Mouse (Mus musculus) heart, embryonic 16.5 days (tissue): ENCODE measurements around the gene Raly. TPM values are rescaled to one million over a fixed set of nuclear protein-coding genes. Genes with fewer than 3 reads are reported as not detected.

Source experiments
- ATAC-seq: fragments of 200-750 bp; cut with Nextera tagmentation; replicated peaks from 2 replicates; pipeline ENCODE4 v1.8.0; 2017; ENCODE audit warnings: moderate number of reproducible peaks; ENCODE audit not compliant: insufficient read depth, low FRiP score; ENCODE audit errors: extremely low read depth
- H3K27ac ChIP-seq: fragments of 300-500 bp; sonication (generic); 2 replicates; pipeline ENCODE4 v1.5.1; 2014; ENCODE audit warnings: mild to moderate bottlenecking, low read length, control low read depth, moderate library complexity
- H3K27me3 ChIP-seq: fragments of 300-500 bp; sonication (generic); 2 replicates; pipeline ENCODE4 v1.6.1; 2014; ENCODE audit warnings: low read length, mixed read lengths; ENCODE audit not compliant: control insufficient read depth, insufficient read depth
- H3K36me3 ChIP-seq: fragments of 300-500 bp; sonication (generic); 2 replicates; pipeline ENCODE4 v1.6.1; 2014; ENCODE audit not compliant: control insufficient read depth, insufficient read depth
- H3K4me1 ChIP-seq: fragments of 300-500 bp; sonication (generic); 2 replicates; pipeline ENCODE4 v1.6.1; 2014; ENCODE audit warnings: low read length, mixed read lengths; ENCODE audit not compliant: control insufficient read depth, insufficient read depth
- H3K4me2 ChIP-seq: fragments of 300-500 bp; sonication (generic); 2 replicates; pipeline ENCODE4 v1.6.1; 2014; ENCODE audit warnings: low read depth, mild to moderate bottlenecking, control low read depth, low read length
- H3K4me3 ChIP-seq: fragments of 300-500 bp; sonication (generic); 2 replicates; pipeline ENCODE4 v1.5.1; 2014; ENCODE audit warnings: mild to moderate bottlenecking, control low read depth, low read length
- H3K9ac ChIP-seq: fragments of 300-500 bp; sonication (generic); 2 replicates; pipeline ENCODE4 v1.6.1; 2014; ENCODE audit warnings: low read length, control low read depth
- H3K9me3 ChIP-seq: fragments of 300-500 bp; sonication (generic); replicated peaks from 2 replicates; pipeline ENCODE4 v1.6.1; 2016; ENCODE audit warnings: low read length; ENCODE audit not compliant: control insufficient read depth
- WGBS: fragments of 180-500 bp; shearing (Covaris S2); extraction: QIAGEN DNeasy Blood & Tissue Kit; methylation state at CpG from one replicate; pipeline ENCODE4 v1.1.7; 2014; 5-methylcytosine and 5-hydroxymethylcytosine counted together
- polyA plus RNA-seq: library from polyadenylated mRNA; unstranded; fragments of >200 nt; fragmentation: Nextera tagmentation; extraction: Ambion mirVana; gene quantifications from 2 replicates; pipeline ENCODE4 v1.2.1, GENCODE M21; 2015

Raly gene
- polyA plus RNA-seq: 29.0 and 36.6 TPM in 2 replicates

GRCm38 (mm10) chr2:154790656-154791483 lies at the start of gene Raly, which contains the start of gene a:
TSS of gene Raly (plus strand) at chr2:154791096.
TSS of gene a (plus strand) at chr2:154791402.
- peak; percentile 97 for ATAC-seq
- H3K4me1 ChIP-seq: peaks cover 36% of the 10 kb centered on the region
- peak within 1 kb of the TSS; percentile 99 for H3K27ac ChIP-seq
- H3K4me3 ChIP-seq: peak within 1 kb of the TSS; percentile 99
- no peaks in the 10 kb centered on the region for H3K36me3 ChIP-seq
- H3K27me3 ChIP-seq: no peaks in the 10 kb centered on the region
- peak within 1 kb of the TSS; percentile 66 for H3K4me2 ChIP-seq
- H3K9ac ChIP-seq: peak within 1 kb of the TSS; percentile 99
- WGBS: under 1% methylated on average over 88 of the region's 89 CpGs
- H3K9me3 ChIP-seq: no peaks in the 10 kb centered on the region

GRCm38 (mm10) chr2:154742911-154743819 lies 47.7 kb upstream of the Raly start:
- Histone ChIP-seq H3K4me3 (no peak overlapping the region), H3K9me3 (no peaks in the 10 kb centered on the region; the same call in 1 of the 2 replicates), H3K36me3 (no peaks in the 10 kb centered on the region), H3K27ac (no peak overlapping the region), H3K27me3 (no peaks in the 10 kb centered on the region), H3K4me2 (no peak overlapping the region), H3K4me1 (no peaks in the 10 kb centered on the region), H3K9ac (no peak overlapping the region)
- no peak for ATAC-seq
- WGBS: 71% methylated on average over 10 of the region's 10 CpGs

- ATAC-seq: no peak
- no peaks in the 10 kb centered on the region for H3K4me1 ChIP-seq
Observed at GRCm38 (mm10) chr2:154743915-154744314, 47.0 kb upstream of the Raly start.

GRCm38 (mm10) chr2:154748383-154748782 lies 42.5 kb upstream of the Raly start:
- WGBS: 71% methylated on average over 2 of the region's 2 CpGs
- H3K4me3 ChIP-seq: no peak overlapping the region
- no peak overlapping the region for H3K4me2 ChIP-seq
- no peaks in the 10 kb centered on the region for H3K27me3 ChIP-seq
- peaks cover 4% of the 10 kb centered on the region for H3K9me3 ChIP-seq
- no peak for ATAC-seq
- no peaks in the 10 kb centered on the region for H3K36me3 ChIP-seq
- peaks cover 6% of the 10 kb centered on the region; the same call in 1 of the 2 replicates for H3K4me1 ChIP-seq
- H3K9ac ChIP-seq: no peak overlapping the region
- H3K27ac ChIP-seq: no peak overlapping the region

More at GRCm38 (mm10) chr2:154743915-154744314, 47.0 kb upstream of the Raly start:
- 71% methylated on average over 4 of the region's 4 CpGs for WGBS
- no peak overlapping the region for H3K4me2 ChIP-seq
- no peaks in the 10 kb centered on the region for H3K27me3 ChIP-seq
- no peak overlapping the region for H3K27ac ChIP-seq
- H3K9ac ChIP-seq: no peak overlapping the region
- no peaks in the 10 kb centered on the region for H3K36me3 ChIP-seq
- H3K4me3 ChIP-seq: no peak overlapping the region
- peaks cover 4% of the 10 kb centered on the region for H3K9me3 ChIP-seq

GRCm38 (mm10) chr2:154749046-154750036 lies 41.6 kb upstream of the Raly start:
- 59% methylated on average over 23 of the region's 23 CpGs for WGBS
- Histone ChIP-seq H3K9me3 (peaks cover 4% of the 10 kb centered on the region), H3K4me2 (no peak overlapping the region), H3K27ac (no peak overlapping the region), H3K4me3 (no peak overlapping the region), H3K27me3 (no peaks in the 10 kb centered on the region), H3K4me1 (peaks cover 6% of the 10 kb centered on the region; the same call in 1 of the 2 replicates), H3K9ac (no peak overlapping the region), H3K36me3 (no peaks in the 10 kb centered on the region)
- ATAC-seq: no peak

GRCm38 (mm10) chr2:154751924-154752323 lies 39.0 kb upstream of the Raly start:
- no peak overlapping the region for H3K27ac ChIP-seq
- 65% methylated on average over 8 of the region's 8 CpGs for WGBS
- no peak for ATAC-seq
- no peak overlapping the region for H3K9ac ChIP-seq
- peaks cover 6% of the 10 kb centered on the region; the same call in 1 of the 2 replicates for H3K4me1 ChIP-seq
- H3K4me2 ChIP-seq: no peak overlapping the region
- H3K36me3 ChIP-seq: no peaks in the 10 kb centered on the region
- peaks cover 4% of the 10 kb centered on the region for H3K9me3 ChIP-seq
- no peak overlapping the region for H3K4me3 ChIP-seq
- no peaks in the 10 kb centered on the region for H3K27me3 ChIP-seq

GRCm38 (mm10) chr2:154754068-154754560 lies 36.8 kb upstream of the Raly start:
- Histone ChIP-seq H3K4me2 (no peak overlapping the region), H3K4me1 (peaks cover 6% of the 10 kb centered on the region; the same call in 1 of the 2 replicates), H3K27me3 (no peaks in the 10 kb centered on the region), H3K27ac (no peak overlapping the region), H3K9ac (no peak overlapping the region), H3K36me3 (no peaks in the 10 kb centered on the region), H3K4me3 (no peak overlapping the region), H3K9me3 (no peaks in the 10 kb centered on the region)
- ATAC-seq: no peak
- 84% methylated on average over 2 of the region's 2 CpGs for WGBS

- Histone ChIP-seq H3K9ac (no peak overlapping the region), H3K27me3 (no peaks in the 10 kb centered on the region), H3K4me2 (no peak overlapping the region), H3K27ac (no peak overlapping the region), H3K36me3 (no peaks in the 10 kb centered on the region), H3K9me3 (no peaks in the 10 kb centered on the region), H3K4me1 (no peaks in the 10 kb centered on the region), H3K4me3 (no peak overlapping the region)
- no peak for ATAC-seq
- 62% methylated on average over 6 of the region's 6 CpGs for WGBS
Observed at GRCm38 (mm10) chr2:154755791-154756190, 35.1 kb upstream of the Raly start.
